Mouse (Mus musculus) cerebellum, adult 2 months (tissue): ENCODE measurements around the gene Olfr152.

Source experiments
- CTCF ChIP-seq: fragments of 200-500 bp; IDR thresholded peaks from 2 replicates; pipeline ENCODE4 v1.5.1; 2011; ENCODE audit warnings: low read depth, mild to moderate bottlenecking, control low read depth, low read length, moderate library complexity, borderline replicate concordance; ENCODE audit not compliant: insufficient read depth
- POLR2A ChIP-seq: fragments of 200-500 bp; IDR thresholded peaks from 2 replicates; pipeline ENCODE4 v1.6.1; 2011; ENCODE audit warnings: low read length, control low read depth, borderline replicate concordance; ENCODE audit not compliant: insufficient read depth

DNA sequence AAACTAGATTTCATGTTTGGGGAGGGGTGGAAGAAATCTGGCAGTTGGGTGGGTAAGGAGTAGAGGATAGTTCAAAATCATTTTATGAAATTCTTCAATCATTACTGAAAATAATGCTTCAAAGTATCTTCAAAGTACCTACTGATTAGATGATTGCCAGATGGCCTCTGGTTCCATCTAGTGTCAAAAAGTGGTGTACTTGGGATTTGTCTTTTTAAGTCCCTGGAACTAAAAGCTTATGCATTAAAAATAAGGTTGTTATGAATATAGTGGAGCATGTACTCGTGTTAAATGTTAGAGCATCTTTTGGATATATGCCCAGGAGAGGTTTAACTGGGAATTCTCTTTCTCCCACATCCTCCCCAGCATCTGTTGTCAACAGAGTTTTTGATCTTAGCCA is 3.1 kb upstream of the Olfr152 start:
- TF ChIP-seq CTCF (no peak), POLR2A (no peak)
